7 mouse cellular contexts compared by ENCODE assay signal in the genomic region with DNA sequence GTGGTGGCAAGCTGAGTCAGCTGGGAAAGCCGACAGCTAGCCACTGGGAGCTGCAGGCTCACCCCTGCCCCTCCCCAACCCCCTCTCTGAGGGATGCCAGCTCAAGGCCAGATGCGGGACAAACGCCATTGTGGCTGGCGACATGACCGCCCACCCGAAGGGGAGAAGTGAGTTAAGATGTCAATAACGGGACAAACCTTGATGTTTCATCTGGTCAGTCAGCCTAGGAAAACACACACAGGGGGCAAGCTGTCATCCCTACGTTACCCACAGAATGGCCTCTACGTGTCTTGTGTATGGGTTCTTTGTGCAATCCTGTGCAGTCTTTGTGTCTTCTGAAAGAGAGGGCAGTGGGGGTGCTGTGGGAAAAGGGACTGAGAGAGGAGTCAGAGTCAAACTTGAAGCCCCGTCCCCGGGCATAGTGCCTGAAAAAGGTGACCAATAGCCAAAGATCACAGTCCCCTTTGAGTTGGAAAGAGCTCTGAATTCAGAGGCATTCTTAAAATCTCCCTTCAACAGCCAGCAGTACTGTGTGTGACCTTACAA. TPM values are rescaled to one million over a fixed set of nuclear protein-coding genes. Genes with fewer than 3 reads are reported as not detected.
DNase-seq lines count a peak whose midpoint lies in the region; ATAC-seq and TF ChIP-seq lines count a peak whose summit lies in the region.

No protein-coding gene starts in this region.

- peak overlapping the region; percentile 87 for H3K27ac ChIP-seq in lung, embryonic 16.5 days (ENCODE audit: low read length)
- peak overlapping the region; percentile 87 for H3K27ac ChIP-seq in forebrain, embryonic 10.5 days
- H3K27ac ChIP-seq in intestine, postnatal 0 days (ENCODE audit: low read depth, low read length): peak overlapping the region; percentile 65
- peak overlapping the region; percentile 85 for H3K27ac ChIP-seq in neural tube, embryonic 11.5 days (ENCODE audit: low read depth, low read length)

- ATAC-seq in lung, embryonic 16.5 days (ENCODE audit: low read depth): peak; percentile 30; the same call in 1 of the 2 replicates
- no peak for ATAC-seq in intestine, postnatal 0 days
- peak; percentile 65; the same call in 1 of the 2 replicates for ATAC-seq in neural tube, embryonic 11.5 days (ENCODE audit: insufficient read depth, low FRiP score, low TSS enrichment)

- intact Hi-C loops in left cerebral cortex, postnatal 14 days (cut with DNase I): loop anchor here (2.0 kb wide), 1 partner anchor 31 kb away; no protein-coding TSS in a partner anchor

- 5% methylated on average over 11 of the region's 11 CpGs for whole genome bisulfite sequencing in lung, embryonic 16.5 days
- WGBS in forebrain, embryonic 10.5 days: 1% methylated on average over 11 of the region's 11 CpGs
- WGBS in intestine, postnatal 0 days: 5% methylated on average over 11 of the region's 11 CpGs
- 1% methylated on average over 11 of the region's 11 CpGs for WGBS in neural tube, embryonic 11.5 days

- no peaks in the 10 kb centered on the region for H3K9me3 ChIP-seq in lung, embryonic 16.5 days (ENCODE audit: control insufficient read depth, low read length)
- H3K9me3 ChIP-seq in forebrain, embryonic 10.5 days: no peaks in the 10 kb centered on the region
- H3K9me3 ChIP-seq in intestine, postnatal 0 days (ENCODE audit: control insufficient read depth): no peaks in the 10 kb centered on the region
- no peaks in the 10 kb centered on the region for H3K9me3 ChIP-seq in neural tube, embryonic 11.5 days (ENCODE audit: control insufficient read depth, low read length)

- H3K4me3 ChIP-seq in lung, embryonic 16.5 days (ENCODE audit: low read length): peak overlapping the region; percentile 58
- H3K4me3 ChIP-seq in forebrain, embryonic 10.5 days: peak overlapping the region; percentile 60
- peak overlapping the region; percentile 45 for H3K4me3 ChIP-seq in intestine, postnatal 0 days (ENCODE audit: low read depth, low read length)
- peak overlapping the region; percentile 41 for H3K4me3 ChIP-seq in neural tube, embryonic 11.5 days (ENCODE audit: low read depth, low read length)

- peaks cover 18% of the 10 kb centered on the region for H3K4me1 ChIP-seq in lung, embryonic 16.5 days (replicated peaks; ENCODE audit: control insufficient read depth, insufficient read depth, low read length)
- H3K4me1 ChIP-seq in forebrain, embryonic 10.5 days: peaks cover 39% of the 10 kb centered on the region
- H3K4me1 ChIP-seq in intestine, postnatal 0 days (replicated peaks; ENCODE audit: control insufficient read depth, insufficient read depth, low read length): peaks cover 4% of the 10 kb centered on the region
- H3K4me1 ChIP-seq in neural tube, embryonic 11.5 days (ENCODE audit: control insufficient read depth, insufficient read depth, low read length): peaks cover 17% of the 10 kb centered on the region

- H3K27me3 ChIP-seq in lung, embryonic 16.5 days (ENCODE audit: control insufficient read depth, insufficient read depth, low read depth, low read length): no peaks in the 10 kb centered on the region
- peaks cover 29% of the 10 kb centered on the region for H3K27me3 ChIP-seq in forebrain, embryonic 10.5 days (ENCODE audit: poor library complexity, severe bottlenecking)
- no peaks in the 10 kb centered on the region for H3K27me3 ChIP-seq in intestine, postnatal 0 days (replicated peaks; ENCODE audit: control insufficient read depth, insufficient read depth, low read length)
- H3K27me3 ChIP-seq in neural tube, embryonic 11.5 days (ENCODE audit: control insufficient read depth, insufficient read depth, low read length): no peaks in the 10 kb centered on the region

- peak overlapping the region; percentile 76 for H3K9ac ChIP-seq in lung, embryonic 16.5 days (ENCODE audit: low read length)
- peak overlapping the region; percentile 59 for H3K9ac ChIP-seq in intestine, postnatal 0 days (ENCODE audit: low read depth, low read length)
- peak overlapping the region; percentile 67 for H3K9ac ChIP-seq in neural tube, embryonic 11.5 days (ENCODE audit: low read length)

- no peak for DNase-seq in lung, postnatal 25 days (ENCODE audit: low spot score)
- DNase-seq in forebrain, embryonic 10.5 days (ENCODE audit: extremely low spot score, low spot score): peak; percentile 29
- peak; percentile 64 for DNase-seq in neural tube, embryonic 11.5 days (ENCODE audit: low spot score)
- DNase-seq in urinary bladder, postnatal 25 days (ENCODE audit: low spot score): no peak
- no peak for DNase-seq in left cerebral cortex, postnatal 14 days (ENCODE audit: low spot score in 2 of 2)

- H3K36me3 ChIP-seq in lung, embryonic 16.5 days (ENCODE audit: control insufficient read depth, insufficient read depth, low read length): no peaks in the 10 kb centered on the region
- H3K36me3 ChIP-seq in forebrain, embryonic 10.5 days (replicated peaks): no peaks in the 10 kb centered on the region
- H3K36me3 ChIP-seq in intestine, postnatal 0 days (ENCODE audit: control insufficient read depth, insufficient read depth): no peaks in the 10 kb centered on the region
- H3K36me3 ChIP-seq in neural tube, embryonic 11.5 days (ENCODE audit: control insufficient read depth, insufficient read depth, low read length): no peaks in the 10 kb centered on the region

- no peak for TF ChIP-seq CTCF in intestine, postnatal 0 days (IDR thresholded peaks at IDR 0.05; ENCODE audit: low read depth)

- peak overlapping the region; percentile 90 for H3K4me2 ChIP-seq in lung, embryonic 16.5 days (ENCODE audit: low read depth, low read length)
- peak overlapping the region; percentile 73 for H3K4me2 ChIP-seq in intestine, postnatal 0 days (replicated peaks; ENCODE audit: low read depth)
- peak overlapping the region; percentile 82 for H3K4me2 ChIP-seq in neural tube, embryonic 11.5 days (ENCODE audit: low read depth)

RNA-seq across cellular contexts. Expression of a gene that starts 49.4 kb away (rescaled TPM):
- 95.9 and 116 TPM in 2 replicates for polyA plus RNA-seq in lung, embryonic 16.5 days (2015; fragmentation: Nextera tagmentation; extraction: Ambion mirVana)
- 28.4 and 33.4 TPM in 2 replicates for polyA plus RNA-seq in forebrain, embryonic 10.5 days (2016; fragmentation: Nextera tagmentation; extraction: Ambion mirVana)
- 234 and 236 TPM in 2 replicates for polyA plus RNA-seq in intestine, postnatal 0 days (2015; fragmentation: Nextera tagmentation; extraction: Ambion mirVana)
- 54.4 and 62.9 TPM in 2 replicates for polyA plus RNA-seq in neural tube, embryonic 11.5 days (2014; fragmentation: Nextera tagmentation; extraction: Ambion mirVana)
- total RNA-seq in left cerebral cortex, postnatal 14 days (2021): 100 to 1,000 TPM; 133 to 138 TPM

Comparison
In these comparisons a context has a peak if more than half of its experiments do, and no peak if none do; other contexts are left out.
1. DNase-seq: peak in forebrain, embryonic 10.5 days (single experiment) and neural tube, embryonic 11.5 days (single experiment); none in lung, postnatal 25 days (single experiment), urinary bladder, postnatal 25 days (single experiment) and left cerebral cortex, postnatal 14 days (0 of 2).
2. Peak in every context shown above with its lines, with median percentiles within 50 percentile points of each other: H3K27ac ChIP-seq, H3K4me2 ChIP-seq, H3K4me3 ChIP-seq and H3K9ac ChIP-seq.